Mouse (Mus musculus): ENCODE results near the gene Scaper.

- TF ChIP-seq CTCF (IDR thresholded peaks at IDR 0.05) (no peak), EP300 (IDR thresholded peaks at IDR 0.05) (no peak)
Measured at GRCm38 (mm10) chr9:55571071-55571470, 366.8 kb downstream of the Scaper start.

Measured in lung, postnatal 0 days (tissue).